Mouse (Mus musculus) hindbrain, embryonic 10.5 days (tissue): ENCODE measurements around the gene Cygb. TPM values are rescaled to one million over a fixed set of nuclear protein-coding genes. Genes with fewer than 3 reads are reported as not detected.
A peak's percentile ranks its signal among the peaks of the same experiment; 100 is the strongest.

Source experiments
- DNase-seq: peaks from one replicate; pipeline ENCODE4 v3.0.0-alpha.2; 2017; ENCODE audit warnings: low spot score
- H3K27ac ChIP-seq: fragments of 300-500 bp; sonication (generic); 2 replicates; pipeline ENCODE4 v1.5.1; 2016; ENCODE audit warnings: mild to moderate bottlenecking, moderate library complexity
- H3K27me3 ChIP-seq: fragments of 300-500 bp; sonication (generic); 2 replicates; pipeline ENCODE4 v1.6.1; 2016; ENCODE audit warnings: mild to moderate bottlenecking; ENCODE audit not compliant: poor library complexity, insufficient read depth, severe bottlenecking
- H3K36me3 ChIP-seq: fragments of 300-500 bp; sonication (generic); 2 replicates; pipeline ENCODE4 v1.6.1; 2016; ENCODE audit warnings: mild to moderate bottlenecking, moderate library complexity
- H3K4me1 ChIP-seq: fragments of 300-500 bp; sonication (generic); replicated peaks from 2 replicates; pipeline ENCODE4 v1.6.1; 2016; ENCODE audit warnings: mild to moderate bottlenecking
- H3K4me3 ChIP-seq: fragments of 300-500 bp; sonication (generic); 2 replicates; pipeline ENCODE4 v1.5.1; 2016; ENCODE audit warnings: mild to moderate bottlenecking, moderate library complexity
- H3K9me3 ChIP-seq: fragments of 300-500 bp; sonication (generic); 2 replicates; pipeline ENCODE4 v1.6.1; 2016; ENCODE audit warnings: mild to moderate bottlenecking, moderate library complexity
- WGBS: fragments of 180-500 bp; shearing (Covaris S2); methylation state at CpG from one replicate; pipeline ENCODE4 v1.1.7; 2016; 5-methylcytosine and 5-hydroxymethylcytosine counted together
- polyA plus RNA-seq: library from polyadenylated mRNA; unstranded; fragments of >200 nt; fragmentation: Nextera tagmentation; extraction: Ambion mirVana; gene quantifications from 2 replicates; pipeline ENCODE4 v1.2.1, GENCODE M21; 2016

Cygb gene
- 3.5 and 3.8 TPM in 2 replicates for polyA plus RNA-seq

DNA sequence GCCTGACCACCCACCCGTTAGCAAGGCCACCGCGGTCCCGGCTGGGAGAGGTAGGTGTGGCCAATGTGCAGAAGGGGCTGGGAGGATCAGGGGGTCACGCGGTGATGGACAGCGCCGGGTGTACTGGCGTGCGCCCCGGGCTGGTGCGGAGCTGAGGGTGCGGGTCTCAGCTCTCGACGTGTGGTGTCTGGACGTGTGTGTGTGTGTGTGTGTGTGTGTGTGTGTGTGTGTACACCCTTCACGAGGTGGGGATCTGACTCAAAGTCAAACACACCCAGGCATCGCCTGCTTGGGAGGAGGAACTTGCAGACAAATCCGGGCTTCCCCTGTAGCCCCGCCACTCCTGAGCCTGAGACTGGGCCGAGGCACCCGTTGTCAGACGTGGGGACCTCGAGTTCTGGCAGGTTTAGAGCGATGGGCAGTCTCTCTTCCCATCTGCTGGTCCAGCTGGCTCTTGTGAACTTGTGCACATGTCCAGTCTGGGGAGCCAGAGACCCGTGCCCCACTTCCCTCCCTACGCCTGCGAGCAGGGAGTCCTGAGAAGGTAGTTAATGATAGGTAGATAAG lies at the start of gene Cygb:
Cygb (minus strand) TSS at position 59 of the 567 bp plus-strand sequence.
- Histone ChIP-seq H3K27ac (peak within 1 kb of the TSS; percentile 79), H3K36me3 (no peaks in the 10 kb centered on the region), H3K27me3 (peaks cover 78% of the 10 kb centered on the region), H3K4me3 (peak within 1 kb of the TSS; percentile 65), H3K9me3 (no peaks in the 10 kb centered on the region), H3K4me1 (peaks cover 61% of the 10 kb centered on the region)
- peak; percentile 56 for DNase-seq
- 6% methylated on average over 28 of the region's 28 CpGs for WGBS

DNA sequence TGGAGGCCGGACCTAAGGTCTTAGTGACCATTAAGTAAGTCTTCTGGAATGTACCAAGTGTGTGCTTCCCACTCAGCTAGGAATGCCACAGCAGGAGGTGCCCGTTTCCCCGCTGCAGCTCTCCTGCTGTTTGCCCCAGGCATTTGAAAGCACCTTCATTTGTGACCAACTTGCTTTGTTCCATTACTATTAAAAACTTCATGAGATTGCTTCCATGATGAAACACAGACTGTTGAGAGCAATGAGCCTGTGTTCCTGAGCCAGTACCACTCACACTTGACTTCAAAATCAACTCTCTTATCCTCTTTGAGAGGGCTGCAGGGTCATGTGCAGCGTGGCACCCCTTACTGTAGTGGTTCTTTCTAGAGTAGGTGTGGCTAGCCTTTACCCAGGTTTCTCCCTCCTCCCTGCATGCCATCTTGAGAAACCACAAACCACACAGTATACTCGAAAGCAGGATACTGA lies 47.3 kb upstream of the Cygb start:
- Histone ChIP-seq H3K36me3 (no peaks in the 10 kb centered on the region), H3K4me1 (peaks cover 8% of the 10 kb centered on the region; the same call in 1 of the 2 replicates), H3K27me3 (peaks cover 14% of the 10 kb centered on the region), H3K4me3 (no peak overlapping the region), H3K9me3 (no peaks in the 10 kb centered on the region), H3K27ac (no peak overlapping the region)
- WGBS = 46% methylated on average over 5 of the region's 5 CpGs
- DNase-seq = no peak

DNA sequence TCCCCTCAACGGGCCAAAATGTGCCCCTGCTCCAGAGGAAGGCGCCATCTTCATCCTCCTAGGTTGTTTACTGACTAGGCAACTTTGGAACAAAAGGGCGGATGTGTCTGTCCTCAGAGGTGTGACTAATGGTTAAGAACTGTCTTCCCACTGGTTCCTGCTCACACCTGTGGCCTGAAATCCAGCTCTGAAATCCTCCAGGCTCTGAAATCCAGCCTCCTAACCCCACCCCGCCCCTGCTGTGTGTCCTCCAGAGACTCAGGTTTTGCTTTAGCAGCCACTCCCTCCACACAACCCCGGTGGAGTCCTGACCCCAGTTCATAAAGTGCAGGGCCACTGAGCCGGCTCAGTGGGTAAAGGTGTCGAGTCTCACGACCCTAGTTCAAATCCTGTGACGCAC lies 43.4 kb upstream of the Cygb start:
- Histone ChIP-seq H3K27ac (no peak overlapping the region), H3K4me1 (peaks cover 27% of the 10 kb centered on the region), H3K36me3 (no peaks in the 10 kb centered on the region), H3K9me3 (no peaks in the 10 kb centered on the region), H3K4me3 (no peak overlapping the region), H3K27me3 (peaks cover 53% of the 10 kb centered on the region)
- 71% methylated on average over 9 of the region's 9 CpGs for WGBS
- DNase-seq = no peak

DNA sequence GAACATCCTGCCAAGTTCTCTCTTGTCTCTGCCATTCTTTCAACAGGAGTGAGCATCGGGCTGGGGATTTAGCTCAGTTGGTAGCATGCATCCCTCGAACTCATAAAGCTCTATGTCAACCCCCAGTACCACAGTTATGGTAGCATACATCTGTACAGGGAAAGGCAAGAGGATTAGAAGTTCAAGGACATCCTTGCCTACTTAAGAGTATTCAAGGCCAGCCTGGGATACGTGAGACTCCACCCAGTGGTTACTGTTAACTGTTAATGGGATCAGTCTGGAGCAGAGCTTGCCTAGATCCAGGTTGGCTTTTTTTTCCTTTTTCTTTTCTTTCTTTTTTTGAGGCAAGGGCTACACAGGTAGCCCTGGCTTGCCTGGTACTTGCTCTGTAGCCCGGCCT lies 42.3 kb upstream of the Cygb start:
- peaks cover 54% of the 10 kb centered on the region for H3K27me3 ChIP-seq
- no peak overlapping the region for H3K4me3 ChIP-seq
- no peak overlapping the region for H3K27ac ChIP-seq
- H3K4me1 ChIP-seq = peaks cover 28% of the 10 kb centered on the region
- H3K9me3 ChIP-seq = no peaks in the 10 kb centered on the region
- no peak for DNase-seq
- WGBS = 93% methylated on average over 4 of the region's 4 CpGs
- no peaks in the 10 kb centered on the region for H3K36me3 ChIP-seq

DNA sequence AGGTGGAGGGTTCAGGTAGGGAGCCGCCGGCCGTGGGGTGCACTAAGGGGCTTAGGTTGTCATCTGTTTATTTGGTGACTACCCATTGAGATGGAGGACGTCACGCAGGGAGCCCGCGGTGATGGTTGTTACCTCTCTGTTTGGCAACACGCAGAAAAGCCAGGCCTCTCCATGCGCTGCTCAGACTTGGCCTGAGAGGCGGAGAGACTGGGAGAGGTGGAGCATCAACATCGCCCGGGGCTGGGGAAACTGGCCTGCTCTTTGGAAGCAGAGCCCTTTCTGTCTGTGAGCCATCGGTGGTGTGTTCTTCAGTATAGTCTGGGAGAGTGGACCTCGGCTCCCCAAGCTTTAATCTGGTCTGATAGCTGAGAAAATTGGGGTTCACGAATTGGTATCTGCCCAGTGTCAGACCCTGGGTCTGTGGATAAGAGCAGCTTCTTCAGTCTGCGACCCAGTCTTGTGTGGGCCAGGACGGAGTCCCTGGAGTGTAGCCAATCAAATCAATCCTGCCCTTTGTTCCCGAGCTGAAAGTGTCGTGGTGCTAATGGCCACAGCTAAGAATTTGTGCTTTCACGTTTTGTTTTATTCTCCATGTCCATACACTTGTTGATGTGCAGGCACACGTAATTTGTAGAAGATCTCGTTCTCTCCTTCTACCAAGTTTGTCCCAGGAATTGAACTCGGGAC lies 41.2 kb upstream of the Cygb start:
- H3K9me3 ChIP-seq = no peaks in the 10 kb centered on the region
- DNase-seq = peak; percentile 27
- peaks cover 54% of the 10 kb centered on the region for H3K27me3 ChIP-seq
- WGBS = 22% methylated on average over 23 of the region's 23 CpGs
- H3K36me3 ChIP-seq = no peaks in the 10 kb centered on the region
- no peak overlapping the region for H3K4me3 ChIP-seq
- H3K4me1 ChIP-seq = peaks cover 35% of the 10 kb centered on the region
- H3K27ac ChIP-seq = no peak overlapping the region

DNA sequence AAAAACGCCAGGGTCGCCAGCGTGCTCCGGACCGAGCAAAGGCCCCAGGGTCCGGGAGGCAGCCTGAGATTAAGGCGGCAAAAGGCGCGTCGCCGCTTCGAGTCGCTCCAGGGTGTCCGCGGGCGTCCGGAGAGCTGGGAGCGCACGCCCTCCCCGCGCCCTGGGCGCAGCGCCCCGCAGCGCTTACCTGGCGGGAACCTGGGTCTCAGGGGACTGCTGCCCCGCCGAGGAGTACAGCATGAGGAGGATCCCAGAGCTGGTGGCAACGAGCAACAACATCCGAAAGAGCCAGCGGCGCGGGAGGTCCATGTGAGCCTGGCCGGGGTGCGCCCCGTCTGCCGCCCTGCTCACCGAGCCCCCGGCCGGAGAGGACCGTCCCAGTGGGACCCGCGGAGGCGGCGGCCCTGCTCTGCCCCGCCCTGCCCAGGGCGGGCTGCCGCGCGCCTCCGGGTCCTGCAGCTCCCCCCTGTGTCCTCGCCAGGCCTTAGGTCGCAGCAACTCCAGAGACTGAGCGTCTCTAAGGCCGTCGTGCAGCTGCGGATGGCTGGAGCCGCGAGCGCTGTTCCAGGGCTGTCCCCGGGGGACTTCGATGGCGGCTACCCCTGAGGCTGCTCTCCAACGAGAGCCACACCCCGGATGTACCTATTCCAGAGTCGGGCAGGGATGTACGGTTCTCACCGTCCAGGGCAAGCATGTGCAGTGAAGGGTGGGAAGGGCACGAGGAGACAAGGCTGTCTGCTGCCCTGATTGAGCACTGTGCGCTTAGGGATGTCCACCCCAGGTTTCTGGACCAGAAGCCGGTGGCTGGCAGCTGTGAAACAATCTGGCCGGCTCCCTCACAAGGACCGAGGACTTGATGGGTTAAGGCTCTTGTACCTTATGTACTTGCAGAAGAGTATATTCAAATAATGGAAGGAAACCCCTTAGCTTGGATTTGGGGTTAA lies 40.4 kb upstream of the Cygb start:
- H3K4me1 ChIP-seq = peaks cover 35% of the 10 kb centered on the region
- H3K9me3 ChIP-seq = no peaks in the 10 kb centered on the region
- peak overlapping the region; percentile 70 for H3K27ac ChIP-seq
- peaks cover 54% of the 10 kb centered on the region for H3K27me3 ChIP-seq
- DNase-seq = peak; percentile 38
- H3K4me3 ChIP-seq = peak overlapping the region; percentile 57
- WGBS = under 1% methylated on average over 73 of the region's 73 CpGs
- H3K36me3 ChIP-seq = no peaks in the 10 kb centered on the region

DNA sequence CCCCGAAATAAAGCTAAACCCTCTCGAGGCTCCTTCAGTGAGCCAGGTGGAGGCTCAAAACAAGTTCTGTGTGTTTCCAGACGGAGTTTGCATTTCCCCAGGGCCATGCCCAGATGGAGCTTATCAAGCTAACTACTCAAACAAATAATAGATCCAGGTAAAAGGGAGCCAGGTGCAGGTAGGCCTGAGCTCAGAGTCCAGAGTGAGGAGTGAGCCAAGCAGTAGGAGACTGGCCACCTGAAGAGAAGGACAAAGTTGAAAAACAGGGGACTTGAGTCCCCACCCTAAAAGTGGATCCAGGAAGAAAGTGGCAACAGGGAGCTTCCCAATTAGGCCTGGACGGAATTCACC lies 39.8 kb upstream of the Cygb start:
- no peaks in the 10 kb centered on the region for H3K9me3 ChIP-seq
- peaks cover 54% of the 10 kb centered on the region for H3K27me3 ChIP-seq
- 33% methylated on average over 4 of the region's 4 CpGs for WGBS
- peak overlapping the region; percentile 70; the same call in 1 of the 2 replicates for H3K27ac ChIP-seq
- no peak for DNase-seq
- peaks cover 35% of the 10 kb centered on the region for H3K4me1 ChIP-seq
- H3K36me3 ChIP-seq = no peaks in the 10 kb centered on the region
- H3K4me3 ChIP-seq = peak overlapping the region; percentile 57

DNA sequence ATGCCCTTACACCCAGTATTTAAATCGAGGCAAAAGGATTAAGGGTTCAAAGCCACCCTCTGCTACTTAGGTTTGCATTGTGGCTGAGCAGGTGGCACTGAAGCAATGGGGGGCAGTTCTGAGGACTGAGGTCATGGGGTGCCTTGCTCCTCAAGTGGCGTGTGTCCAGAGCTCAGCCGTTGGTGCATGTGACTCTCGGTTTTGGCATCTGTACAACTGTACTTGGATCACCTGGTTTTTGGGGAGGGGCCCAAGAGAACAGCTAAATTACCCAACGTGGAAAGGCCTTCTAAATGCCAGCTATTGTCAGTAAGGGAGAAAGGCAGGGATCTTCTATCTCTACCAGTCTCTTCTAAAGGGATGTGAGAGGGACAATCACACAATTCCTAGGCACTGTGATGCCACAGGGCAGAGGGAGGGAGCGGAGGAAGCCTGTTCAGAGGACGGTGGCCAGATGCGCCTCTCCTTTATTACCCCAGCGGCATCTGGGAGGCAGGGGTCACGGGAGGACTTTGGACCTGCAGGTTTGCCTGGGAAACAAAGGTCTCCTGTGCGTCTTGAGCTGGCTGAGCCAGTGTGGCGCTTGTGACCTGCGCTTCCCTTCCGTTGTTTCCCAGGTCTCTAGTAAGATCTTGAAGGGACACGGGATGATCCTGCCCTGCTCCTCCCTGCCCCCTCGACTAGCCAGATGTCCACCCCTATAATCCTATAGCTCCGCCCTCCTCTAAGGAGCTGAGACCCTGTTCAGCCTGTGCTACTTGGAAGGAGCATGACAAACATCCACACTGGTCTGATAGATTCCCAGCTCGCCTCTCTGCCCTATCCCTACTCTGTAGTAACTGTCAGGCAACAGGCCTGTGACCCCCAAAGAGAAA lies 36.8 kb upstream of the Cygb start:
- H3K4me3 ChIP-seq = no peak overlapping the region
- peaks cover 36% of the 10 kb centered on the region for H3K27me3 ChIP-seq
- peaks cover 35% of the 10 kb centered on the region for H3K4me1 ChIP-seq
- no peak overlapping the region for H3K27ac ChIP-seq
- DNase-seq = no peak
- WGBS = 49% methylated on average over 18 of the region's 18 CpGs
- H3K9me3 ChIP-seq = no peaks in the 10 kb centered on the region
- peaks cover 4% of the 10 kb centered on the region; the same call in 1 of the 2 replicates for H3K36me3 ChIP-seq

DNA sequence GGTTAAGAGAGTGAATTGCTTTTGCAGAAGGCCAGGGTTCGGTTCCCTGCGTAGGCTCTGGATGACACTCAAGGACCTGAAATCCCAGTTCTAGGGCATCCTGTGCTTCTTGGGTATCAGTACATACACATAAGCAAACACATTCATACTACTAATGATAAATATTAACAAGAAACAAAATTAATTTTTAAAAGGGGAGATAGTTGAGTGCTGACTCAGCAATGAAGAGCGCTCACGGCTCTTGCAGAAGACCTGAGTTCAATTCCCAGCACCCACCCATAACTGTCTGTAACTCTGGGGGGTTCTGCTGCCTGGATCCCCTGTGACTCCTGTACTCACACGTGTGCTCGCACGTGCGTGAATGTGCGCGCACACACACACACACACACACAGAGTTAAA lies 35.5 kb upstream of the Cygb start:
- 96% methylated on average over 10 of the region's 10 CpGs for WGBS
- no peak overlapping the region for H3K27ac ChIP-seq
- peaks cover 28% of the 10 kb centered on the region for H3K4me1 ChIP-seq
- H3K9me3 ChIP-seq = no peaks in the 10 kb centered on the region
- H3K4me3 ChIP-seq = no peak overlapping the region
- peaks cover 23% of the 10 kb centered on the region for H3K27me3 ChIP-seq
- peaks cover 17% of the 10 kb centered on the region for H3K36me3 ChIP-seq
- DNase-seq = no peak

DNA sequence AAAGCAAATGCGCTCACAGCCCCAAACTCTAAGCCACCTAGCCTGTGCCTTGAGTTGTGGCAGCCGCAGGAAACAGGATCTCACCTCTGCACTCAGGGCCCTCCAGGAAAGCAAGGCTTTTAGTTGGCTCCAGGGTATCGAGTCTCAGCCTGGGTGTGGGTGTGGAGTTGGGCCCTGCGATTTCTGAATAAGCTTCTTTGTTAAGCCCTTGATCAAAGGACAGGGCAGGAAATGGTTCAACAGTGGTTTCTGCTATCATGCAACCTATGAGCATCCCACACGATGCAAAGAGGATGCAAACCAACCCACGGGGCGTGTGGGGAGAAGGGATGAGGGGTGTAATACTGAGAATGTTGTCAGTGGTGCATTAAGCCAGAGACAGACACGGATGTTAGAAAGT lies 33.8 kb upstream of the Cygb start:
- peaks cover 31% of the 10 kb centered on the region for H3K36me3 ChIP-seq
- 66% methylated on average over 8 of the region's 8 CpGs for WGBS
- no peaks in the 10 kb centered on the region for H3K9me3 ChIP-seq
- 0 out of 2 replicates have a peak overlapping the region, but pooled peaks have one; percentile 29 for H3K27ac ChIP-seq
- peaks cover 5% of the 10 kb centered on the region for H3K27me3 ChIP-seq
- H3K4me3 ChIP-seq = no peak overlapping the region
- peaks cover 17% of the 10 kb centered on the region for H3K4me1 ChIP-seq
- DNase-seq = no peak

DNA sequence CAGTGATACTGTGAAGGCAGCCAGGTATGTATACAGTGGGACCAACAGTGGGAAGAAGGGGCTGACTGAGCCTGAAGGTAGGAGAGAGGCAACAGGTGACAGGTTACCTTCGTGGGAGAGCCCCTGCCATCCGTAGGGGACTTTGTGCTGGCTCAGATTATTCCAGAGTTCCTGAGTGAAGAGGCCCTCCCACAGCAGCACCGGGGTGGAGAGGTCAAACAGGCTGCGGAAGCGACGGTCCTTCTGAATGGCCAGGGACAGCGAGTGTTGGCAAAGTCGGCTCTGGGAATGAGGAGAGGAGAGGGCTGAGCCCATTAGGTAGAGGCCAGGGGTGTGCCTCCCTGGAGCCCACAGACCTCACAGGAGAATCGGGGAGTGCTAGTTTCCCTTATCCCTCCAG lies 31.6 kb upstream of the Cygb start:
- DNase-seq = no peak
- 0 out of 2 replicates have a peak overlapping the region, but pooled peaks have one; percentile 5 for H3K27ac ChIP-seq
- H3K27me3 ChIP-seq = no peaks in the 10 kb centered on the region
- 63% methylated on average over 9 of the region's 9 CpGs for WGBS
- peaks cover 52% of the 10 kb centered on the region for H3K36me3 ChIP-seq
- no peaks in the 10 kb centered on the region for H3K9me3 ChIP-seq
- no peak overlapping the region for H3K4me3 ChIP-seq
- H3K4me1 ChIP-seq = peaks cover 13% of the 10 kb centered on the region; the same call in 1 of the 2 replicates

DNA sequence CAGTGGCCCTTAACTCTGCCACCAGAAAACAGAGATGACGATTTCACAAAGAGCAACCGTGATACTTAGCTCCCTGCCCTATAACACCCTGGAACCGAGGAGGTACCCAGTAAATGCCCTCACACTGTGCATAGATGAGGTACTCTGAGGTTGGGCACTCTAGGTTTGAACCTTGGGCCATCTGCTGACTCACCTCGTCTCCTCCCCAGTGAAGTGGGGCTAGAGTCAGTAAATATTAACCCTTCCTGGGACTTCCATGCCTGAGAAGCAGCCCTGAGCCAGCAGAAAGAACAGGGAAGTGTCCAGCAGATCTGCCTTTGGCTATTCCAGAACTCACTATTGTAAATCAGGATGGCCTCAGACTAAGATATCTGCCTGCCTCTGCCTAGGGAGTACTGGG lies 29.7 kb upstream of the Cygb start:
- no peak overlapping the region for H3K27ac ChIP-seq
- no peak for DNase-seq
- no peak overlapping the region for H3K4me3 ChIP-seq
- H3K36me3 ChIP-seq = peaks cover 72% of the 10 kb centered on the region
- WGBS = 90% methylated on average over 4 of the region's 4 CpGs
- peaks cover 12% of the 10 kb centered on the region for H3K4me1 ChIP-seq
- H3K9me3 ChIP-seq = no peaks in the 10 kb centered on the region
- H3K27me3 ChIP-seq = no peaks in the 10 kb centered on the region
